Mouse (Mus musculus) liver, adult 2 months (tissue): ENCODE data around the gene Cadm1. TPM values are rescaled to one million over a fixed set of nuclear protein-coding genes. Genes with fewer than 3 reads are reported as not detected.

Experiments
- DNase-seq: peaks from one replicate; pipeline ENCODE4 v3.0.0-alpha.2; 2011; ENCODE audit warnings: low read depth, low spot score; ENCODE audit errors: extremely low read depth
- H3K27ac ChIP-seq: fragments of 200-500 bp; replicated peaks from 2 replicates; pipeline ENCODE4 v1.5.1; 2012; ENCODE audit warnings: low read depth, mild to moderate bottlenecking, control low read depth, inconsistent platforms, low read length; ENCODE audit not compliant: insufficient read depth
- H3K27me3 ChIP-seq: fragments of 200-500 bp; 2 replicates; pipeline ENCODE4 v1.6.1; 2012; ENCODE audit warnings: mild to moderate bottlenecking, moderate library complexity, low read length, inconsistent platforms; ENCODE audit not compliant: control insufficient read depth, insufficient read depth
- H3K36me3 ChIP-seq: fragments of 200-500 bp; 2 replicates; pipeline ENCODE4 v1.6.1; 2012; ENCODE audit warnings: low read length, inconsistent platforms; ENCODE audit not compliant: control insufficient read depth, insufficient read depth
- H3K4me1 ChIP-seq: fragments of 200-500 bp; 2 replicates; pipeline ENCODE4 v1.6.1; 2011; ENCODE audit warnings: low read length; ENCODE audit not compliant: control insufficient read depth, insufficient read depth
- H3K4me3 ChIP-seq: fragments of 200-500 bp; 2 replicates; pipeline ENCODE4 v1.5.1; 2011; ENCODE audit warnings: low read depth, mild to moderate bottlenecking, control low read depth, low read length, moderate library complexity; ENCODE audit not compliant: insufficient read depth
- H3K79me2 ChIP-seq: fragments of 200-500 bp; 2 replicates; pipeline ENCODE4 v1.6.1; 2012; ENCODE audit warnings: inconsistent platforms, mild to moderate bottlenecking, low read length, moderate library complexity; ENCODE audit not compliant: control insufficient read depth, insufficient read depth
- H3K9ac ChIP-seq: fragments of 200-500 bp; 2 replicates; pipeline ENCODE4 v1.6.1; 2012; ENCODE audit warnings: low read depth, mild to moderate bottlenecking, control low read depth, inconsistent platforms, low read length
- CTCF ChIP-seq: fragments of 200-500 bp; IDR thresholded peaks from 2 replicates; pipeline ENCODE4 v1.5.1; 2011; ENCODE audit warnings: low read depth, low read length, control low read depth
- POLR2A ChIP-seq: fragments of 200-500 bp; IDR thresholded peaks from 2 replicates; pipeline ENCODE4 v1.6.1; 2011; ENCODE audit warnings: low read length, control low read depth; ENCODE audit not compliant: insufficient read depth; ENCODE audit errors: extremely low read depth
- WGBS: fragments of 180-500 bp; shearing (Covaris S2); methylation state at CpG from one replicate; pipeline ENCODE4 v1.1.7; 2018; 5-methylcytosine and 5-hydroxymethylcytosine counted together
- polyA plus RNA-seq: library from polyadenylated mRNA; depleted of rRNA; stranded (reverse); fragments of >200 nt; gene quantifications from 2 replicates; pipeline ENCODE4 v1.2.3, GENCODE M21; 2012
- total RNA-seq: library from RNA; depleted of rRNA; stranded (reverse); fragments of >200 nt; gene quantifications from 2 replicates; pipeline ENCODE4 v1.2.3, GENCODE M21; 2014

Gene Cadm1
- total and polyA plus RNA-seq, 2 experiments, result 12.5 to 21.4 TPM

GRCm38 (mm10) chr9:47508109-47508508, 21.9 kb upstream of the Cadm1 start:
- 30% methylated on average over 3 of the region's 3 CpGs for WGBS
- Histone ChIP-seq H3K4me3 (no peak overlapping the region), H3K27me3 (no peaks in the 10 kb centered on the region), H3K4me1 (no peaks in the 10 kb centered on the region), H3K27ac (no peak overlapping the region), H3K36me3 (no peaks in the 10 kb centered on the region), H3K9ac (no peak overlapping the region), H3K79me2 (no peaks in the 10 kb centered on the region)
- no peak for DNase-seq
- TF ChIP-seq CTCF, result no peak

GRCm38 (mm10) chr9:47512521-47512920, 17.5 kb upstream of the Cadm1 start:
- Histone ChIP-seq H3K36me3 (no peaks in the 10 kb centered on the region), H3K79me2 (no peaks in the 10 kb centered on the region), H3K27ac (no peak overlapping the region), H3K4me3 (no peak overlapping the region), H3K27me3 (no peaks in the 10 kb centered on the region), H3K4me1 (no peaks in the 10 kb centered on the region), H3K9ac (no peak overlapping the region)
- WGBS, result 86% methylated on average over 3 of the region's 3 CpGs
- TF ChIP-seq POLR2A (no peak), CTCF (no peak)
- DNase-seq, result no peak

GRCm38 (mm10) chr9:47514318-47514717, 15.7 kb upstream of the Cadm1 start:
- TF ChIP-seq POLR2A, result no peak
- no peak for TF ChIP-seq CTCF
- 47% methylated on average over 8 of the region's 8 CpGs for WGBS
- no peaks in the 10 kb centered on the region for H3K79me2 ChIP-seq
- DNase-seq, result no peak
- H3K36me3 ChIP-seq, result no peaks in the 10 kb centered on the region
- H3K27me3 ChIP-seq, result no peaks in the 10 kb centered on the region
- no peak overlapping the region for H3K9ac ChIP-seq
- no peaks in the 10 kb centered on the region for H3K4me1 ChIP-seq
- H3K4me3 ChIP-seq, result no peak overlapping the region
- no peak overlapping the region for H3K27ac ChIP-seq

- TF ChIP-seq CTCF, result no peak
- no peak for TF ChIP-seq POLR2A
- Histone ChIP-seq H3K79me2 (no peaks in the 10 kb centered on the region), H3K27me3 (no peaks in the 10 kb centered on the region), H3K4me1 (no peaks in the 10 kb centered on the region), H3K36me3 (no peaks in the 10 kb centered on the region), H3K9ac (no peak overlapping the region), H3K4me3 (no peak overlapping the region), H3K27ac (no peak overlapping the region)
- WGBS, result 13% methylated on average over 4 of the region's 4 CpGs
- DNase-seq, result peak; percentile 93
Observed at GRCm38 (mm10) chr9:47516238-47516637, 13.7 kb upstream of the Cadm1 start.

- Histone ChIP-seq H3K27me3 (no peaks in the 10 kb centered on the region), H3K9ac (no peak overlapping the region), H3K4me1 (0 out of 2 replicates have a peak, but pooled peaks cover 2% of the 10 kb centered on the region), H3K79me2 (0 out of 2 replicates have a peak, but pooled peaks cover 3% of the 10 kb centered on the region), H3K4me3 (no peak overlapping the region), H3K27ac (no peak overlapping the region), H3K36me3 (no peaks in the 10 kb centered on the region)
- no peak for TF ChIP-seq CTCF
- TF ChIP-seq POLR2A, result no peak
- no peak for DNase-seq
- 96% methylated on average over 9 of the region's 9 CpGs for WGBS
Observed at GRCm38 (mm10) chr9:47527290-47527689, 2.7 kb upstream of the Cadm1 start.

- DNase-seq, result no peak
- WGBS, result 91% methylated on average over 5 of the region's 5 CpGs
- Histone ChIP-seq H3K9ac (no peak overlapping the region), H3K79me2 (0 out of 2 replicates have a peak, but pooled peaks cover 3% of the 10 kb centered on the region), H3K4me3 (no peak overlapping the region), H3K4me1 (0 out of 2 replicates have a peak, but pooled peaks cover 2% of the 10 kb centered on the region), H3K36me3 (no peaks in the 10 kb centered on the region), H3K27ac (no peak overlapping the region), H3K27me3 (no peaks in the 10 kb centered on the region)
- no peak for TF ChIP-seq CTCF
- no peak for TF ChIP-seq POLR2A
Observed at GRCm38 (mm10) chr9:47527741-47528140, 2.2 kb upstream of the Cadm1 start.
